Mouse (Mus musculus): Measurements from ENCODE around the gene Tnni3. TPM values are rescaled to one million over a fixed set of nuclear protein-coding genes. Genes with fewer than 3 reads are reported as not detected.

Tnni3 gene
- polyA plus RNA-seq, 1 experiment from 2014 or later, result 4.3 TPM

DNA sequence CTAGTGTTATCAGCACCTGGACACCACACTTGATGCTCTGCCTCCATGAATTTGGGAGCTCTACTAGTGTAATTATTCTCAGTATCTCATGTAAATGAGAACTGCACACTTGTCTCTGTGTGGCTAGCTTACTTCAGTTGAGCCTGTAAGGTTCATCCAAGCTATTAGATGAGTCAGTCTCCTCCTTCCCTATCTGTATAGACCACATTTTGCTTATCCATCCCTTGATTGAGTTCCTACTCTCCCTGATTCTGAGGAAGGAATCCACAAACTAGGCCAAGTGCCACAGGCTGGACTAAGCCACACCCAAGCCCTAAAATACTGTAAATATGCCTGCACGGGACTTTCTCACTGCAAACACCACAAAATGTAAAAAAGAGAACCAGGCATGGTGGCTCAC, 30.0 kb downstream of the Tnni3 start:
- no peaks in the 10 kb centered on the region for H3K9me3 ChIP-seq
- WGBS, result 94% methylated on average over 1 of the region's 1 CpGs

DNA sequence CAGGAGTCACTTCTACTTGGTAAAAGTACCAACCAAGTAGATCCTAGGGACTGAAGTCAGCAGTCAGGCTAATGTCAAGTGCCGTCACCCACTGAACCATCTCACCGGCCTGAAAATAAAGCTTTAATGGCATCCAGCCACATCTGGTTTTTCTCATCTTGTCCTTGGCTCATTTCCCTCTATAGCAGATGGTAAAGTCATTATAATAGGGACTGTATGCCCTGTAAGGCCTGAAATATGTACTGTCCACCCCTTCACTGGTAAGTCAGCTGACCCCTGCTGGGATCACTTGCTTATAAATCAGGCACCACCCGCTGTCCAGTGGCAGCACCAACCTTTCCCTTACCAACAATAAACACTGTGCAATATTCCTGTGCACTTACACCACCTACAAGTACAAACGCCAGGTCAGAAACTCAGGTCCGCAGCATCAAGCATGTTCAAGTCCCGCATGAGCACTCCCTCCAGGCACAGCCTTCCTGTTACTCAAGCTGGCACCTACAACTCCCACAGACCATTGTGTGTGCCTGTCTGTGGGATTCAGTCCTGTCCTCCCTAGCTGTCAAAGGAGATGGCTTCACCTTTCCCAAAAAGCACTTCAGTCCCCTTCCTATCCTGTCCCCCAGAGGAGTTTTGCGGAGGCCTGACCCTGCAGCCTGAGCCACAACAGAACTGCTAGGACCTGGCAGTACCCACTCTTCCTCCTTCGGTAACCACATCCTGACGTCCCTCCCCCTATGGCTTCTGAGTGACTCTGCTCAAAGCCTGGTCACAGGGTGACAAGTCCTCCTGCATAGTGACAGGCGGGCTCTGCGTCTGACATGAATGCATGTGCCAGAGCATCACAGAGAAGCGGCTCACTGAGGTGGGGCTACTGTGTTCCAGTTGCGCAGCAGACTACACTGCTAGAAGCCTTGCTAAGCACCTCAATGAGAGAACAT, 31.5 kb downstream of the Tnni3 start:
- ATAC-seq (ENCODE audit: insufficient number of reproducible peaks, insufficient read depth, low FRiP score, low TSS enrichment, low read depth), result peak; percentile 56; the same call in 1 of the 2 replicates
- Histone ChIP-seq H3K9me3 (no peaks in the 10 kb centered on the region), H3K4me2 (no peak overlapping the region), H3K4me1 (replicated peaks) (peaks cover 18% of the 10 kb centered on the region), H3K27ac (peak overlapping the region; percentile 12; the same call in 1 of the 2 replicates), H3K36me3 (peaks cover 84% of the 10 kb centered on the region), H3K9ac (replicated peaks) (no peak overlapping the region), H3K4me3 (replicated peaks) (no peak overlapping the region), H3K27me3 (no peaks in the 10 kb centered on the region)
- WGBS, result 75% methylated on average over 13 of the region's 13 CpGs

More for the DNA sequence above, 30.0 kb downstream of the Tnni3 start:
- H3K9ac ChIP-seq (replicated peaks), result no peak overlapping the region
- H3K27ac ChIP-seq, result no peak overlapping the region
- no peak overlapping the region for H3K4me3 ChIP-seq (replicated peaks)
- peaks cover 31% of the 10 kb centered on the region for H3K4me1 ChIP-seq (replicated peaks)
- H3K4me2 ChIP-seq, result no peak overlapping the region
- no peaks in the 10 kb centered on the region for H3K27me3 ChIP-seq
- no peak for ATAC-seq (ENCODE audit: insufficient number of reproducible peaks, insufficient read depth, low FRiP score, low TSS enrichment, low read depth)
- peaks cover 74% of the 10 kb centered on the region for H3K36me3 ChIP-seq

DNA sequence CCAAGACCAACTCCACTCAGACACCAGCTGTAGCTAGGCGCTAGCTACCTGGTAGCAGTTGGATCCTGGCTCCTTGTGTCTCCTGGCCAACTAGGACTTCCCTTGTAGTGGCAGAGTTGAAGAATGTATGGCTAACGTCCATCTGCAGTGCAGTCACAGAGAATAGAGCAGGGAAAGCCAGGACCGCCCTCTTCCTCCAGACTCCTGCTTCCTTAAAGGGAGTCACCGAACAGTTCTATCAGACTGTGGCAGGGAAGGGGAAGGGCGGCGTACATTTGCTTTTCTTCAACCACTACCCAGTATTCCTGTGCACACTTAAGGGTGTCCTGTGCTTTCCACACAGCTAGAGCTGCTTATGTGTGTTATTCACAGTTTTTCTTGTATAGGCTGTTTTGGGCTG, 32.7 kb downstream of the Tnni3 start:
- 86% methylated on average over 6 of the region's 6 CpGs for WGBS
- H3K9me3 ChIP-seq, result no peaks in the 10 kb centered on the region
- no peak for ATAC-seq (ENCODE audit: insufficient number of reproducible peaks, insufficient read depth, low FRiP score, low TSS enrichment, low read depth)

DNA sequence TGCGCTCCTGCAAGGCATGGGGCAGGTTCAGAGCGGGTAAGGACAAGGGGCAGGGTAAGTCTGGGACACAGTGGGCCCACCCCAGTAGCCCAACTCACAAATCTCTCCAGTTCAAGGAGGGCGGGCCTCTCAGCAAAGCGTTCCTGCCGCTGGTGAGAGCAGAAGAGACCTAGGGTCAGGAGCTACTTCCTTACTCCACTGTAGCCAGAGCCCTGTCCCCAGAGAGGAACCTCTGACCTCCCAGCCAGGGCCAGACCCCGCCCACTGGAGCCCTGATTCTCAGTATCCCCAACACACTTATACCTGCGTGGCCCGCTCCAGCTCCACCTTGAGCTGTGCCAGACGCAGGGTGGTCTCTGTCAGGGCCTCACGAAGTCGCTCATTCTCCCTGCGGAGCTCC, 41.7 kb downstream of the Tnni3 start:
- Histone ChIP-seq H3K9ac (replicated peaks) (no peak overlapping the region), H3K4me2 (no peak overlapping the region), H3K4me3 (replicated peaks) (no peak overlapping the region), H3K36me3 (peaks cover 66% of the 10 kb centered on the region), H3K9me3 (no peaks in the 10 kb centered on the region), H3K27ac (no peak overlapping the region), H3K4me1 (replicated peaks) (peaks cover 18% of the 10 kb centered on the region), H3K27me3 (peaks cover 4% of the 10 kb centered on the region; the same call in 1 of the 2 replicates)
- ATAC-seq (ENCODE audit: insufficient number of reproducible peaks, insufficient read depth, low FRiP score, low TSS enrichment, low read depth), result no peak
- 87% methylated on average over 12 of the region's 12 CpGs for whole genome bisulfite sequencing

More for the DNA sequence above, 32.7 kb downstream of the Tnni3 start:
- H3K9ac ChIP-seq (replicated peaks), result no peak overlapping the region
- no peak overlapping the region for H3K4me2 ChIP-seq
- H3K36me3 ChIP-seq, result peaks cover 85% of the 10 kb centered on the region
- H3K27ac ChIP-seq, result no peak overlapping the region
- H3K27me3 ChIP-seq, result no peaks in the 10 kb centered on the region
- H3K4me3 ChIP-seq (replicated peaks), result no peak overlapping the region
- peaks cover 18% of the 10 kb centered on the region for H3K4me1 ChIP-seq (replicated peaks)

DNA sequence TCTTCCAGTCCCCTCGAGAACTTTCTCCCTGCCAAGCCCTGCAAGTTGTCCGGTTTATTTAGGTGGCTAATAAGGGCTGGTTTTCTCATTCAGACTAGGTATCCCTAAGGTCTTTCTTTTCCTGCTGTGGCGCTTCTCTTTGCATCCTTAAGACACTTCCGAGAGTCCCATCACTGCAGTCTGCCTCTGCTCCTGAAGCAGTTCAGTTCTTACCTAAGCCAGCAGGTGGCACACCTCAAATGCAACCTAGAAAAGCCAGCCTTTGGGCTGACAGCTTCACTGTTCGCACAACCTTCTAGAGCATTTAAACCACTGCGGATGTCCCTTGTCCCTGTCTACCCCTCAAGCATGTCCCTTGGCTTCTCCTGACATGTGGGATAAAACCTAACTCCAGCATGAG, 44.4 kb downstream of the Tnni3 start:
- H3K9ac ChIP-seq (replicated peaks), result no peak overlapping the region
- H3K36me3 ChIP-seq, result peaks cover 40% of the 10 kb centered on the region
- WGBS, result 32% methylated on average over 6 of the region's 6 CpGs
- 0 out of 2 replicates have a peak overlapping the region, but pooled peaks have one; percentile 51 for H3K4me3 ChIP-seq (replicated peaks)
- no peak overlapping the region for H3K27ac ChIP-seq
- peaks cover 19% of the 10 kb centered on the region for H3K4me1 ChIP-seq (replicated peaks)
- no peaks in the 10 kb centered on the region for H3K9me3 ChIP-seq
- ATAC-seq (ENCODE audit: insufficient number of reproducible peaks, insufficient read depth, low FRiP score, low TSS enrichment, low read depth), result no peak
- peaks cover 25% of the 10 kb centered on the region for H3K27me3 ChIP-seq
- H3K4me2 ChIP-seq, result peak overlapping the region; percentile 76; the same call in 1 of the 2 replicates

DNA sequence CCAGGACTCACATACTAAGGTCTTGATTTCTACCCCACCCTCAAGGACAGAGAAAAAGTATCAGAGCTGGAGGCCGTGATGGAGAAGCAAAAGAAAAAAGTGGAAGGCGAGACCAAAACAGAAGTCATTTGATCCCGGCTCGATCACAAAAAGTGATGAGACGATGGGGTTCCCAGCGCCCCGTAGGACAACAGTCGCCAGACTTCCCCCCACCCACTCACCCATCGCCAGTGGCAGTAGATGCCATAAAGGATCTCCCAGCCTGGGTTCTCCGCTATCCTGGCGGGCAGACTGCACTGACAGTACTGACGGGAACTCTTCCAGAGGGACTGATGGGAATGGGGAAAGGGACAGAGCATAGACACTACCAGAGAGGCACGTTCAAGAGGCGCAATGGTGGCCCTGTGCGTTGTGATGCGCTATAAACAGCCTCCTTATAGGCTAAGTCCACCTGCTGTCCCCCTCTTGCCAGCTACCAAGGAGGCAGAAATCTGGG, 45.2 kb downstream of the Tnni3 start:
- Histone ChIP-seq H3K27ac (peak overlapping the region; percentile 95), H3K4me1 (replicated peaks) (peaks cover 19% of the 10 kb centered on the region), H3K36me3 (peaks cover 32% of the 10 kb centered on the region), H3K4me3 (replicated peaks) (peak overlapping the region; percentile 51), H3K9me3 (no peaks in the 10 kb centered on the region), H3K9ac (replicated peaks) (peak overlapping the region; percentile 61), H3K27me3 (peaks cover 33% of the 10 kb centered on the region), H3K4me2 (peak overlapping the region; percentile 76)
- WGBS, result 3% methylated on average over 16 of the region's 16 CpGs
- ATAC-seq (ENCODE audit: insufficient number of reproducible peaks, insufficient read depth, low FRiP score, low TSS enrichment, low read depth), result no peak

DNA sequence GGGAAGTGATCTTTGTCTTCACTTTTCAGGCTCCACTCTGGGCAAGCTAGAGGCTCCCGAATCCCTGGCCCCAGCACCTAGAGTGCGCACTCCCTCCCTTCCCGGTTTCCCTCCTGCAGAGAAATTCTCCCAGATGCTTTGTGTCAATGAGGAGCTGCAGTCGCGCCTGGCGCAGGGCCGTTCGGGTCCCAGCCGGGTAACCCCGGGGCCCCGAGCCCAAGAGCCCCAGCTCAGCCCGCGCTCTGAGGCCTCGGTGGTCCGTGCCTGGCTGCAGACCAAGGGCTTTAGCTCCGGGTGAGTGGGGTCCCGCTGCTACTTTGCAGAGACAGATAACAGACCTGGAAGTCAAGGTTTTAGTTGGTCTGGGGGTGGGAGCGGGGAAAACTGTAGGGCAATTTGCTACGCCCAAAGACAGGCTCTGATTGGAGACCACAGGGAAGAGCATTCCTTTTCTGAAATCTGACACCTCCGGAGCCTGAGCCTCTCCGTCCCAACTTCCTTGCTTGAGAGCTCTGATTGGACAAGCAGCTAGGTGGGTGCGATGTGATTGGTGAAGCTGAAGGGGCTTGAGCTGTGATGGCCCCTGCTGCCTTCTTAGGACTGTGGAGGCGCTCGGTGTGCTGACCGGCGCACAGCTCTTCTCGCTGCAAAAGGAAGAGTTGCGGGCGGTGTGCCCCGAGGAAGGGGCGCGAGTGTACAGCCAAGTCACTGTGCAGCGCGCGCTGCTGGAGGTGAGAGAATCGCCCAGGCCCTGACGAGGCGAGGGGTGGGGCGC, 45.8 kb downstream of the Tnni3 start:
- ATAC-seq (ENCODE audit: insufficient number of reproducible peaks, insufficient read depth, low FRiP score, low TSS enrichment, low read depth), result peak; percentile 96
- WGBS, result under 1% methylated on average over 39 of the region's 39 CpGs
- Histone ChIP-seq H3K4me1 (replicated peaks) (peaks cover 19% of the 10 kb centered on the region), H3K4me2 (peak overlapping the region; percentile 76), H3K27ac (peak overlapping the region; percentile 95), H3K27me3 (peaks cover 40% of the 10 kb centered on the region), H3K9ac (replicated peaks) (peak overlapping the region; percentile 61), H3K36me3 (peaks cover 26% of the 10 kb centered on the region), H3K9me3 (no peaks in the 10 kb centered on the region), H3K4me3 (replicated peaks) (peak overlapping the region; percentile 51)

DNA sequence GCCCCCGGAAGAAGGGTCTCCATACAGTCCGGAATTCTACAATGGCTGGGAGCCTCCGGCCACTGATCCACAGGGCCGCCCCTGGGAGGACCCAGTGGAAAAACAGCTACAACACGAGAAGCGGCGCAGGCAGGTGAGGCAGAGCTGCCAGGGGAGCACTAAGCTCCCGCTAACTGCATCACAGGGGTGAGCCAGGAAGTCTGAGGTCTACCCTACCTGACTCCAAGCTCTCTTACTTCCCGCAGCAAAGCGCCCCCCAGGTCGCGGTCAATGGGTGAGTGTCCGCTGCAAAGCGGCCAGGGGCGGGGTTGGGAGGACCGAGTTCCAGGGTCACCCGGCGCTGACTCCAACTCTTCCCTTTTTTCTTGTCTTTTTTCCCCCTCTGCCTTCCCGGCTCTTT, 50.1 kb downstream of the Tnni3 start:
- H3K9me3 ChIP-seq, result no peaks in the 10 kb centered on the region
- WGBS, result 10% methylated on average over 19 of the region's 19 CpGs
- H3K27ac ChIP-seq, result no peak overlapping the region
- H3K36me3 ChIP-seq, result no peaks in the 10 kb centered on the region
- H3K4me3 ChIP-seq (replicated peaks), result 0 out of 2 replicates have a peak overlapping the region, but pooled peaks have one; percentile 1
- H3K27me3 ChIP-seq, result peaks cover 79% of the 10 kb centered on the region
- peaks cover 16% of the 10 kb centered on the region for H3K4me1 ChIP-seq (replicated peaks)
- no peak overlapping the region for H3K4me2 ChIP-seq
- H3K9ac ChIP-seq (replicated peaks), result no peak overlapping the region
- ATAC-seq (ENCODE audit: insufficient number of reproducible peaks, insufficient read depth, low FRiP score, low TSS enrichment, low read depth), result no peak

DNA sequence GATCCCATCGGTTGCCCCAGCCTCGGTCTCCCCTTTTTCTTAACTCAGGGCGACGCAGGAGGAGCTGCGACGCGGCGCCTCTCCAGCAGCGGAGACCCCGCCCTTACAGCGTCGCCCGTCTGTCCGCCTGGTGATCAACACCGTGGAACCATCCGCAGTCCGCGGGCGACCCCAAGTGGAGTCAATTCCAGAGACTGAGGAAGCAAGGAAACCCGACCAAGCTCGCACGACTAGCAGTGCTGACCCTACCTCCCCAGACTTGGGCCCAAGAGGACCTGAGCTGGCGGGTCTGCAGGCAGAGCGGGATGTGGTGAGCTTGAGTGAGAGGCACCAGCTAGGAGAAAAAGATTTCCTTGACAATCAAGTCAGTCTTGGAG, 52.9 kb downstream of the Tnni3 start:
- peak; percentile 63 for ATAC-seq (ENCODE audit: insufficient number of reproducible peaks, insufficient read depth, low FRiP score, low TSS enrichment, low read depth)
- no peaks in the 10 kb centered on the region for H3K9me3 ChIP-seq
- no peaks in the 10 kb centered on the region for H3K36me3 ChIP-seq
- under 1% methylated on average over 24 of the region's 24 CpGs for WGBS
- peak overlapping the region; percentile 31; the same call in 1 of the 2 replicates for H3K9ac ChIP-seq (replicated peaks)
- peak overlapping the region; percentile 68 for H3K4me2 ChIP-seq
- H3K27me3 ChIP-seq, result peaks cover 69% of the 10 kb centered on the region
- no peak overlapping the region for H3K27ac ChIP-seq
- H3K4me3 ChIP-seq (replicated peaks), result peak overlapping the region; percentile 40
- H3K4me1 ChIP-seq (replicated peaks), result peaks cover 6% of the 10 kb centered on the region; the same call in 1 of the 2 replicates

DNA sequence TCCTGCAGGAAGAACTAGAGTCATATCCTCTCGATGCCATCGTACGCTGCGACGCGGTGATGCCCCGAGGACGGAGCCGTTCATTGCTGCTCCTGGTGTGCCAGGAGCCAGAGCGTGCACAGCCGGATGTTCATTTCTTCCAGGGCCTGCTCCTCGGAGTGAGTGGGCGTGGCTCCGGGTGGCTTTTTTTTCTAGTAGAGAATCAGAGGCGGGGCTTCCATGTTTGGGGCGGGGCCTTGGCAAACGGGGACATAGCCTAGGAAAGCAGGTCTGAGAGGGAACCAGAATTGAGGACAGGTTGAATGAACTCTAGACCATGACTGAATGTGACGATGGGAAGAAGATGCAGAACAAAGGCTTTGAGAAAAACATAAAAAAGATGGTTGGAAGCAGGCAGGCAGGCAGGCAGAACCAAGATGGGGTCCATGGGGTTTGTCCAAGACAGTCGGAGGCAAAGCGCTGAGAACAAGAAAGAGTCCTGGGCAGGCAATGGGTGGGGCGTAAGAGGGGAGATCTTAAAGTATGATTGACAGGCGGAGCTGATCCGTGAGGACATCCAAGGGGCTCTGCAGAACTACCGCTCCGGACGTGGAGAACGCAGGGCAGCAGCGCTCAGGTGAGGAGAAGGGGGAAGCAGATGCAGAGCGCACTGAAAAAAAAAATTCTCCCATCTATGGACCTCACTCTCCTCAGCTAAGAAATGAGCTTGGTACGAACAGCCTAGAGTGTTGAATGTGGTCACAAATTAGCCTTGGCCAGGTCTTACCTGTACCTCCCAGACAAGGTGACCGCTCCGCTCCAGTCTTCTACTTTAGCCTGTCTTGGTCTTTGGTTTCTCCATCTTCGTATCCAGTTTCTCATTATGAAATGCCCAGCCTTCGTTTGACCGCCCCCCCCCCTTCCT, 53.5 kb downstream of the Tnni3 start:
- Histone ChIP-seq H3K4me3 (replicated peaks) (peak overlapping the region; percentile 40), H3K9me3 (no peaks in the 10 kb centered on the region), H3K36me3 (no peaks in the 10 kb centered on the region), H3K27ac (no peak overlapping the region), H3K27me3 (peaks cover 63% of the 10 kb centered on the region), H3K4me1 (replicated peaks) (peaks cover 6% of the 10 kb centered on the region; the same call in 1 of the 2 replicates), H3K9ac (replicated peaks) (peak overlapping the region; percentile 44), H3K4me2 (peak overlapping the region; percentile 68)
- WGBS, result 3% methylated on average over 35 of the region's 35 CpGs
- peak; percentile 52 for ATAC-seq (ENCODE audit: insufficient number of reproducible peaks, insufficient read depth, low FRiP score, low TSS enrichment, low read depth)

Measured in limb, embryonic 12.5 days (tissue).